In the genomic region with DNA sequence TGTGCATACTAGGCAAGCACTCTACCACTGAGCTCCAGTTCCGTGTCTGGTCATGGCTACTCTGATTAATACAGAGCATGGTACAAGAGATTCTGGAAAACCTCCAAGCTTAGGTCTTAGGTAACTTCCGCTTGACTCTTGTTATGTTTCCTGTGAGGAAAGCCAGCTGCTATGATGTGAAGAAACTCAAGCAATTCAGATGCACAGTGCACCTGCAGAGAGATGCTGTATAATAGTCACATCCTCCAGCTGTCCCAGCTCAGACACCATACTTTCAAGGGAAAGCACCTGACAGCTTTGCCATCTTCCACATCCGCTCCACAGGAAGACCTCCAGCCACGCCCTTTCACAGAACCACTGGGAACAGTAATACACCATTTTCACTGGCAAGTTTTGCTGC, we compare ENCODE assay signal across 27 mouse cellular contexts. TPM values are rescaled to one million over a fixed set of nuclear protein-coding genes. Genes with fewer than 3 reads are reported as not detected.
DNase-seq lines count a peak whose midpoint lies in the region; TF ChIP-seq lines count a peak whose summit lies in the region.
"Had no signal": no experiment of that assay in that cellular context is flagged by ENCODE, and none has a peak within 500 bp of the region (broad histone marks: within the 10 kb centered on the region; RNA-seq: fewer than 3 reads in every experiment).

No protein-coding gene starts in this region.

- H3K79me2 ChIP-seq in CH12.LX (replicated peaks; ENCODE audit: control insufficient read depth, extremely low read depth, insufficient read depth, poor library complexity, severe bottlenecking): no peaks in the 10 kb centered on the region

- peak overlapping the region; percentile 14 for H3K27ac ChIP-seq in thymus, adult 2 months (ENCODE audit: control insufficient read depth, insufficient read depth, low read length)
- H3K27ac ChIP-seq in CH12.LX (ENCODE audit: insufficient read depth, low read depth): no peak overlapping the region
- H3K27ac ChIP-seq: embryonic facial prominence, embryonic 13.5 days; forebrain, embryonic 12.5 days; hindbrain, postnatal 0 days; kidney, postnatal 0 days; limb, embryonic 12.5 days; midbrain, embryonic 15.5 days; neural tube, embryonic 12.5 days had no signal

- no peak for TF ChIP-seq POLR2A in thymus, adult 2 months (IDR thresholded peaks at IDR 0.05; ENCODE audit: control insufficient read depth, extremely low read depth, insufficient read depth, low read length, poor library complexity)
- TF ChIP-seq POLR2A in CH12.LX (IDR thresholded peaks at IDR 0.05; ENCODE audit: low read depth, low read length): no peak

- TF ChIP-seq CTCF in thymus, adult 2 months (IDR thresholded peaks at IDR 0.05; ENCODE audit: borderline replicate concordance, control insufficient read depth, extremely low read depth, insufficient read depth, low read length, poor library complexity): no peak
- TF ChIP-seq CTCF in CH12.LX (conservative IDR thresholded peaks at IDR 0.05 in 1 of 2, IDR thresholded peaks at IDR 0.05 in 1 of 2; ENCODE audit: low read depth in 2 of 2, low read length in 2 of 2): no peak

- in situ Hi-C loops in CH12.LX (cut with MboI; ENCODE audit: low pct_ligation_motif_present, low pct_unique_long_range_greater_than_20kb, low sequenced_read_pairs): loop anchor here (25.0 kb wide), 1 partner anchor 89 kb away; no protein-coding TSS in a partner anchor

- TF ChIP-seq EP300 in CH12.LX (IDR thresholded peaks at IDR 0.05; ENCODE audit: low read length): peak; percentile 45; the same call in 1 of the 2 replicates

- no peak; the same call in 1 of the 2 replicates for TF ChIP-seq RAD21 in CH12.LX (IDR thresholded peaks at IDR 0.05; ENCODE audit: low read depth, low read length)

- WGBS in thymus, adult 2 months: 27% methylated on average over 4 of the region's 4 CpGs

- dilution Hi-C loops in CH12.LX (cut with MboI; ENCODE audit: extremely low pct_ligation_motif_present, extremely low pct_unique_long_range_greater_than_20kb, low sequenced_read_pairs): no loop called here

- no peak overlapping the region for H3K9ac ChIP-seq in CH12.LX (ENCODE audit: insufficient read depth, low read depth)
- H3K9ac ChIP-seq: embryonic facial prominence, embryonic 13.5 days; forebrain, embryonic 12.5 days; heart, embryonic 12.5 days; limb, embryonic 12.5 days; liver, postnatal 0 days; midbrain, embryonic 15.5 days; neural tube, embryonic 12.5 days had no signal

- H3K27me3 ChIP-seq in thymus, adult 2 months (ENCODE audit: control insufficient read depth, insufficient read depth, low read length): no peaks in the 10 kb centered on the region
- H3K27me3 ChIP-seq in CH12.LX (replicated peaks): no peaks in the 10 kb centered on the region
- H3K27me3 ChIP-seq: forebrain, embryonic 12.5 days; heart, embryonic 12.5 days; limb, embryonic 12.5 days; midbrain, embryonic 15.5 days; neural tube, embryonic 12.5 days had no signal

- H3K4me1 ChIP-seq in thymus, adult 2 months (replicated peaks; ENCODE audit: control insufficient read depth, insufficient read depth, low read length): peaks cover 16% of the 10 kb centered on the region
- H3K4me1 ChIP-seq in CH12.LX (ENCODE audit: control insufficient read depth in 1 of 2, insufficient read depth in 2 of 2): peaks cover 5 to 27% of the 10 kb centered on the region in 2 experiments; a peak in 2 of 4 replicates
- H3K4me1 ChIP-seq: embryonic facial prominence, embryonic 13.5 days; forebrain, embryonic 12.5 days; limb, embryonic 12.5 days; midbrain, embryonic 15.5 days; neural tube, embryonic 12.5 days had no signal

- no peaks in the 10 kb centered on the region for H3K36me3 ChIP-seq in thymus, adult 2 months (ENCODE audit: control insufficient read depth, insufficient read depth, low read length)
- no peaks in the 10 kb centered on the region for H3K36me3 ChIP-seq in CH12.LX (replicated peaks in 1 of 2; ENCODE audit: control insufficient read depth in 1 of 2, insufficient read depth in 1 of 2, low read length in 1 of 2)
- H3K36me3 ChIP-seq: embryonic facial prominence, embryonic 13.5 days; forebrain, embryonic 12.5 days; heart, embryonic 12.5 days; limb, embryonic 12.5 days; midbrain, embryonic 15.5 days; neural tube, embryonic 12.5 days had no signal

- H3K4me2 ChIP-seq in CH12.LX (ENCODE audit: insufficient read depth, low read depth, poor library complexity, severe bottlenecking): no peak overlapping the region
- H3K4me2 ChIP-seq: embryonic facial prominence, embryonic 13.5 days; forebrain, embryonic 12.5 days; heart, embryonic 12.5 days; limb, embryonic 12.5 days; liver, embryonic 11.5 days; midbrain, embryonic 15.5 days; neural tube, embryonic 12.5 days had no signal

- no peaks in the 10 kb centered on the region for H3K9me3 ChIP-seq in CH12.LX (replicated peaks; ENCODE audit: low read length)
- H3K9me3 ChIP-seq: embryonic facial prominence, embryonic 13.5 days; forebrain, embryonic 12.5 days; heart, embryonic 12.5 days; limb, embryonic 12.5 days; midbrain, embryonic 15.5 days; neural tube, embryonic 12.5 days had no signal

- DNase-seq in thymus, adult 2 months: peak; percentile 33
- DNase-seq in thymus, postnatal 4 days: no peak
- DNase-seq in CH12.LX (ENCODE audit: extremely low read depth): peak; percentile 55
- DNase-seq in induced T-regulatory cell, adult 2 months (ENCODE audit: low read depth): peak; percentile 63
- DNase-seq in left cerebral cortex, adult 18-20 months (ENCODE audit: low spot score in 2 of 2): no peak
- DNase-seq in heart, adult 9 months (ENCODE audit: low spot score in 2 of 2): no peak
- DNase-seq in spleen, adult 18-20 months: no peak
- DNase-seq: adrenal gland, adult 2 months; cerebellum, adult 11-12 months; cerebellum, postnatal 14 days; embryo, embryonic 11 days; heart, postnatal 10 days; kidney, adult 2 months; liver, postnatal 0 days; lung, postnatal 36 days; retina, postnatal 1 day; right cerebral cortex, postnatal 25 days had no signal

- H3K4me3 ChIP-seq in thymus, adult 2 months (ENCODE audit: control insufficient read depth, insufficient read depth, low read length): no peak overlapping the region
- no peak overlapping the region for H3K4me3 ChIP-seq in CH12.LX (replicated peaks in 1 of 3; ENCODE audit: low read depth in 2 of 3, low read length in 2 of 3, poor library complexity in 1 of 3)
- H3K4me3 ChIP-seq: embryonic facial prominence, embryonic 13.5 days; erythroblast, embryonic 14.5 days; forebrain, embryonic 12.5 days; heart, embryonic 12.5 days; limb, embryonic 12.5 days; midbrain, embryonic 15.5 days; neural tube, embryonic 12.5 days had no signal

TF ChIP-seq in CH12.LX, 34 proteins besides CTCF, POLR2A, EP300 and RAD21:
- TF ChIP-seq E2F4 (IDR thresholded peaks at IDR 0.05; ENCODE audit: insufficient replicate concordance, low read depth, low read length): no peak
- peak; percentile 18; the same call in 1 of the 2 replicates for TF ChIP-seq ELF1 (IDR thresholded peaks at IDR 0.05; ENCODE audit: low read depth, low read length)
- TF ChIP-seq RCOR1 (conservative IDR thresholded peaks at IDR 0.05; ENCODE audit: low read depth, low read length): no peak
- TF ChIP-seq ETS1 (conservative IDR thresholded peaks at IDR 0.05; ENCODE audit: low read depth, low read length): peak; percentile 53
- TF ChIP-seq CHD1 (IDR thresholded peaks at IDR 0.05; ENCODE audit: low read depth, low read length): no peak
- no peak for TF ChIP-seq SMC3 (IDR thresholded peaks at IDR 0.05; ENCODE audit: low read depth, low read length)
- TF ChIP-seq BHLHE40 (IDR thresholded peaks at IDR 0.05; ENCODE audit: low read depth, low read length): 0 out of 2 replicates have a peak, but pooled peaks have one; percentile 19
- TF ChIP-seq MAZ (IDR thresholded peaks at IDR 0.05; ENCODE audit: low read depth, low read length): no peak
- TF ChIP-seq TBP (conservative IDR thresholded peaks at IDR 0.05; ENCODE audit: low read depth, low read length): no peak
- no peak for TF ChIP-seq ZC3H11A (IDR thresholded peaks at IDR 0.05; ENCODE audit: low read depth, low read length)
- TF ChIP-seq SIN3A (IDR thresholded peaks at IDR 0.05; ENCODE audit: low read length): no peak
- TF ChIP-seq PAX5 (IDR thresholded peaks at IDR 0.05; ENCODE audit: low read length): no peak
- TF ChIP-seq ZNF384 (IDR thresholded peaks at IDR 0.05; ENCODE audit: low read depth, low read length): no peak
- no peak for TF ChIP-seq POLR2AphosphoS2 (IDR thresholded peaks at IDR 0.05; ENCODE audit: low read depth, low read length)
- TF ChIP-seq KAT2A (IDR thresholded peaks at IDR 0.05; ENCODE audit: insufficient replicate concordance, low read length): no peak
- TF ChIP-seq JUND (conservative IDR thresholded peaks at IDR 0.05; ENCODE audit: low read depth, low read length): no peak
- TF ChIP-seq UBTF (IDR thresholded peaks at IDR 0.05; ENCODE audit: low read depth, low read length): no peak
- no peak for TF ChIP-seq MXI1 (IDR thresholded peaks at IDR 0.05; ENCODE audit: low read depth, low read length)
- TF ChIP-seq MEF2A (IDR thresholded peaks at IDR 0.05; ENCODE audit: borderline replicate concordance, low read depth, low read length): no peak
- 0 out of 2 replicates have a peak, but pooled peaks have one; percentile 46 for TF ChIP-seq TCF12 (IDR thresholded peaks at IDR 0.05; ENCODE audit: low read depth, low read length)
- no peak for TF ChIP-seq CHD2 (IDR thresholded peaks at IDR 0.05; ENCODE audit: low read length)
- no peak for TF ChIP-seq MAFK (IDR thresholded peaks at IDR 0.05; ENCODE audit: insufficient replicate concordance, low read length)
- TF ChIP-seq HCFC1 (IDR thresholded peaks at IDR 0.05; ENCODE audit: low read depth, low read length): peak; percentile 43; the same call in 1 of the 2 replicates
- no peak for TF ChIP-seq JUN (IDR thresholded peaks at IDR 0.05; ENCODE audit: insufficient read depth, low read depth, low read length)
- no peak for TF ChIP-seq MAX (IDR thresholded peaks at IDR 0.05; ENCODE audit: low read length)
- TF ChIP-seq GABPA (IDR thresholded peaks at IDR 0.05; ENCODE audit: insufficient replicate concordance, low read depth, low read length): no peak
- TF ChIP-seq NELFE (IDR thresholded peaks at IDR 0.05; ENCODE audit: low read depth, low read length): no peak
- TF ChIP-seq IRF4 (IDR thresholded peaks at IDR 0.05; ENCODE audit: low read depth, low read length): no peak
- TF ChIP-seq ZKSCAN1 (IDR thresholded peaks at IDR 0.05; ENCODE audit: borderline replicate concordance, low read depth, low read length): no peak
TF ChIP-seq in CH12.LX: peak in this region for 5.

RNA-seq across cellular contexts. Expression of a gene that starts 21.7 kb away (rescaled TPM):
- polyA plus RNA-seq in thymus, adult 2 months (2012; rRNA removed): 78.7 and 92.3 TPM in 2 replicates
- total RNA-seq in CH12.LX (2012; rRNA removed) (34.0 and 35.3 TPM in 2 replicates), CH12.LX (2014; rRNA removed) (40.4 and 41.8 TPM in 2 replicates)
- polyA plus RNA-seq in CH12.LX (2012; ENCODE audit: insufficient read length, low read depth): 36.1 and 44.0 TPM in 2 replicates
- total RNA-seq in left cerebral cortex, adult 18-20 months (2021): 10 to 100 TPM; 35.8 to 37.4 TPM

Comparison
In these comparisons a context has a peak if more than half of its experiments do, and no peak if none do; other contexts are left out.
1. DNase-seq: peak in thymus, adult 2 months (single experiment), CH12.LX (single experiment) and induced T-regulatory cell, adult 2 months (single experiment); none in thymus, postnatal 4 days (single experiment), left cerebral cortex, adult 18-20 months (0 of 2), heart, adult 9 months (0 of 2) and spleen, adult 18-20 months (0 of 2).